Mouse (Mus musculus) adrenal gland, adult 18-20 months (tissue): ENCODE results near the gene Hectd1. TPM values are rescaled to one million over a fixed set of nuclear protein-coding genes. Genes with fewer than 3 reads are reported as not detected.

Source experiments
- DNase-seq, 2 experiments: peaks; one replicate each; pipeline ENCODE4 v3.0.0; 2021 to 2022; ENCODE audit warnings: low spot score in 2 of 2
- long read RNA-seq, 2 experiments: library from polyadenylated mRNA; stranded (forward); transcript quantifications; one replicate each; pipeline ENCODE4 v2.0.0; 2021
- total RNA-seq, 2 experiments: library from RNA; stranded (reverse); gene quantifications; 1 replicate in 1 of 2; 2 replicates in 1 of 2; pipeline ENCODE4 v1.2.3; 2021

The Hectd1 gene
- total RNA-seq: 10 to 100 TPM; 62.6 to 84.1 TPM
- long read RNA-seq, experiment 1, full-length matches to known transcripts: 1 of 9 reads
- long read RNA-seq, experiment 1, partial matches to known transcripts: 3 of 9 reads
- long read RNA-seq, experiment 1, other reads (novel, unspliced or antisense): 5 of 9 reads
- long read RNA-seq, experiment 2, partial matches to known transcripts: 69 of 77 reads
- long read RNA-seq, experiment 2, other reads (novel, unspliced or antisense): 6 of 77 reads

GRCm38 (mm10) chr12:51829290-51830076, at the start of gene Hectd1:
Hectd1 (minus strand) TSS chr12:51829536.
- peak; percentile 83 for DNase-seq

- no peak for DNase-seq
These were observed 42.3 kb upstream of the Hectd1 start for GRCm38 (mm10) chr12:51871446-51872144.

GRCm38 (mm10) chr12:51869511-51869910, 40.2 kb upstream of the Hectd1 start:
- no peak for DNase-seq

GRCm38 (mm10) chr12:51867076-51867475, 37.7 kb upstream of the Hectd1 start:
- DNase-seq: no peak

- no peak for DNase-seq
These were observed 37.0 kb upstream of the Hectd1 start for GRCm38 (mm10) chr12:51866226-51866910.

- no peak for DNase-seq
These were observed 36.4 kb upstream of the Hectd1 start for GRCm38 (mm10) chr12:51865790-51866179.

GRCm38 (mm10) chr12:51865061-51865789, 35.9 kb upstream of the Hectd1 start:
- peak in 1 of 2 experiments; percentile 28 for DNase-seq

- DNase-seq: no peak
These were observed 34.0 kb upstream of the Hectd1 start for GRCm38 (mm10) chr12:51863116-51864002.

GRCm38 (mm10) chr12:51858134-51859028, 29.0 kb upstream of the Hectd1 start:
- no peak for DNase-seq

- DNase-seq: no peak
These were observed 27.5 kb upstream of the Hectd1 start for GRCm38 (mm10) chr12:51856768-51857295.

GRCm38 (mm10) chr12:51855872-51856271, 26.5 kb upstream of the Hectd1 start:
- DNase-seq: no peak

GRCm38 (mm10) chr12:51855453-51855852, 26.1 kb upstream of the Hectd1 start:
- DNase-seq: no peak

GRCm38 (mm10) chr12:51851617-51852016, 22.3 kb upstream of the Hectd1 start:
- DNase-seq: no peak

- no peak for DNase-seq
These were observed 21.8 kb upstream of the Hectd1 start for GRCm38 (mm10) chr12:51851155-51851554.

- no peak for DNase-seq
These were observed 21.0 kb upstream of the Hectd1 start for GRCm38 (mm10) chr12:51850339-51850738.

GRCm38 (mm10) chr12:51849902-51850301, 20.6 kb upstream of the Hectd1 start:
- no peak for DNase-seq

- peak in 1 of 2 experiments; percentile 35 for DNase-seq
These were observed 18.8 kb upstream of the Hectd1 start for GRCm38 (mm10) chr12:51847953-51848680.

GRCm38 (mm10) chr12:51845261-51845660, 15.9 kb upstream of the Hectd1 start:
- no peak for DNase-seq
